Mouse (Mus musculus) heart, postnatal 0 days (tissue): ENCODE measurements around the gene Ero1lb. TPM values are rescaled to one million over a fixed set of nuclear protein-coding genes. Genes with fewer than 3 reads are reported as not detected.

Experiments used
- ATAC-seq: fragments of 200-750 bp; cut with Nextera tagmentation; 2 replicates; pipeline ENCODE4 v1.8.0; 2017; ENCODE audit warnings: low read depth, moderate number of reproducible peaks, moderate library complexity; ENCODE audit not compliant: insufficient read depth
- DNase-seq: peaks from one replicate; pipeline ENCODE4 v3.0.0-alpha.2; 2016; ENCODE audit warnings: low spot score
- H3K27ac ChIP-seq: fragments of 300-500 bp; sonication (generic); 2 replicates; pipeline ENCODE4 v1.5.1; 2014; ENCODE audit warnings: low read depth, mild to moderate bottlenecking
- H3K27me3 ChIP-seq: fragments of 300-500 bp; sonication (generic); 2 replicates; pipeline ENCODE4 v1.6.1; 2014; ENCODE audit warnings: low read length, mixed read lengths; ENCODE audit not compliant: control insufficient read depth, insufficient read depth
- H3K36me3 ChIP-seq: fragments of 300-500 bp; sonication (generic); replicated peaks from 2 replicates; pipeline ENCODE4 v1.6.1; 2014; ENCODE audit warnings: low read length, mixed read lengths; ENCODE audit not compliant: control insufficient read depth, insufficient read depth
- H3K4me1 ChIP-seq: fragments of 300-500 bp; sonication (generic); 2 replicates; pipeline ENCODE4 v1.6.1; 2014; ENCODE audit warnings: antibody characterized with exemption; ENCODE audit not compliant: control insufficient read depth, insufficient read depth
- H3K4me2 ChIP-seq: fragments of 300-500 bp; sonication (generic); 2 replicates; pipeline ENCODE4 v1.6.1; 2014; ENCODE audit warnings: low read depth, mild to moderate bottlenecking, low read length, moderate library complexity
- H3K4me3 ChIP-seq: fragments of 300-500 bp; sonication (generic); 2 replicates; pipeline ENCODE4 v1.5.1; 2014; ENCODE audit warnings: low read depth, low read length
- H3K9ac ChIP-seq: fragments of 300-500 bp; sonication (generic); replicated peaks from 2 replicates; pipeline ENCODE4 v1.6.1; 2014; ENCODE audit warnings: low read depth, low read length, mixed read lengths
- H3K9me3 ChIP-seq: fragments of 300-500 bp; sonication (generic); replicated peaks from 2 replicates; pipeline ENCODE4 v1.6.1; 2016; ENCODE audit warnings: low read length; ENCODE audit not compliant: control insufficient read depth
- CTCF ChIP-seq: IDR thresholded peaks from 2 replicates; pipeline ENCODE4 v1.5.1; 2016; ENCODE audit warnings: antibody characterized with exemption, control low read depth, low read depth
- EP300 ChIP-seq: IDR thresholded peaks from 2 replicates; pipeline ENCODE4 v1.6.1; 2016; ENCODE audit warnings: antibody characterized with exemption, low read depth
- WGBS: fragments of 180-500 bp; shearing (Covaris S2); extraction: QIAGEN DNeasy Blood & Tissue Kit; methylation state at CpG from one replicate; pipeline ENCODE4 v1.1.7; 2014; 5-methylcytosine and 5-hydroxymethylcytosine counted together
- polyA plus RNA-seq: library from polyadenylated mRNA; unstranded; fragments of >200 nt; fragmentation: Nextera tagmentation; extraction: Ambion mirVana; gene quantifications from 2 replicates; pipeline ENCODE4 v1.2.1, GENCODE M21; 2015
- total RNA-seq: library from RNA; depleted of rRNA; stranded (reverse); fragments of >200 nt; gene quantifications from 2 replicates; pipeline ENCODE4 v1.2.3, GENCODE M21; 2014; ENCODE audit warnings: low replicate concordance

Gene Ero1lb
- total and polyA plus RNA-seq, 2 experiments from 2014 or later, result 1.4 to 2.4 TPM

DNA sequence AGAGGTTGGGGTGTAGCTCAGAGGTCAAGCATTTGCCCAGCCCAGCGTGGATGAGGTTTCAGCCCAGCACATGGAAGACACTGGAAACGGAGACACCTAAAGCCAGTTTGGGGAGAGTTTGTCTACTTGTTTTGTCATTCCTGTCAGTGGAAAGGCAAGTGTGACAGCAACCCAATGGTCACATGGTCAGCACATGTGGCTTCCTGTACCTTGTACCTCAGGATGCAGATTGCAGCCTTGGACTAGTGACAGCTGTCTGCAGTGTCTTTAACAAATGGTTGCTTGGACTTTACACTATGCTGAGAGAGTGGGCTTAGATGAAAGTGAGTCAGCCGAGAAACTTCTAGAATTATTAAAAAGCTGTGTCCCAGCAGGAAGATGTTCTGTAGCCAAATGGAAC, 31.0 kb upstream of the Ero1lb start:
- Histone ChIP-seq H3K9me3 (no peaks in the 10 kb centered on the region), H3K4me1 (no peaks in the 10 kb centered on the region), H3K4me2 (no peak overlapping the region), H3K27ac (no peak overlapping the region), H3K9ac (no peak overlapping the region), H3K27me3 (no peaks in the 10 kb centered on the region), H3K36me3 (no peaks in the 10 kb centered on the region), H3K4me3 (no peak overlapping the region)
- DNase-seq (no peak), ATAC-seq (no peak)
- 74% methylated on average over 3 of the region's 3 CpGs for WGBS
- TF ChIP-seq CTCF, result no peak
- TF ChIP-seq EP300, result no peak

DNA sequence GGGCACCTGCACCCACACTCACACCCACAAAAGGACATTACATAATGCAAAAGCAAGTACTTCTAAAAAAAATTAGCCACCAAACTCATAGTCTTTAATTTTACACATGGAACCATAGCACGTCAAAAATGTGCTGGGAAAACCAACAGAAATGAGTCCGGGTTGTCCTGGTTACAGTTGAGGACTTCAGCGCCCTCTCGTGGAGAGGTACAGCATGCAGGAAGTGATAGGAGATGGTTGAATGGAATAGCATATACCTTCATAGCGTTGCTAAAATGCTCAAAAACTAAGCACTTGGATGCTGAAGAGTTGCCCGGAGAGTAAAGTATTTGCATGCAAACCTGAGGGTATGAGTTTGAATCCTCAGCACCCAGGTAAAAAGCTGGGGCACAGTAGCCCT, 27.7 kb upstream of the Ero1lb start:
- ATAC-seq, result no peak
- Histone ChIP-seq H3K4me3 (no peak overlapping the region), H3K27me3 (0 out of 2 replicates have a peak, but pooled peaks cover 9% of the 10 kb centered on the region), H3K4me1 (peaks cover 11% of the 10 kb centered on the region), H3K36me3 (no peaks in the 10 kb centered on the region), H3K4me2 (no peak overlapping the region), H3K9me3 (no peaks in the 10 kb centered on the region), H3K9ac (no peak overlapping the region), H3K27ac (no peak overlapping the region)
- 66% methylated on average over 6 of the region's 6 CpGs for WGBS
- no peak for DNase-seq
- TF ChIP-seq EP300, result no peak
- TF ChIP-seq CTCF, result peak; percentile 12; the same call in 1 of the 2 replicates

GRCm38 (mm10) chr13:12539716-12540115, 26.0 kb upstream of the Ero1lb start:
- no peak overlapping the region for H3K4me2 ChIP-seq
- 29% methylated on average over 11 of the region's 11 CpGs for WGBS

GRCm38 (mm10) chr13:12540119-12540518, 25.6 kb upstream of the Ero1lb start:
- ATAC-seq (no peak), DNase-seq (no peak)
- no peak overlapping the region for H3K9ac ChIP-seq
- peaks cover 11% of the 10 kb centered on the region for H3K4me1 ChIP-seq
- no peak overlapping the region for H3K4me2 ChIP-seq
- H3K9me3 ChIP-seq, result no peaks in the 10 kb centered on the region
- H3K4me3 ChIP-seq, result no peak overlapping the region
- no peak for TF ChIP-seq EP300
- TF ChIP-seq CTCF, result no peak
- 60% methylated on average over 13 of the region's 13 CpGs for WGBS
- H3K27me3 ChIP-seq, result 0 out of 2 replicates have a peak, but pooled peaks cover 9% of the 10 kb centered on the region
- no peak overlapping the region for H3K27ac ChIP-seq
- H3K36me3 ChIP-seq, result no peaks in the 10 kb centered on the region

More at GRCm38 (mm10) chr13:12539716-12540115, 26.0 kb upstream of the Ero1lb start:
- Histone ChIP-seq H3K27me3 (0 out of 2 replicates have a peak, but pooled peaks cover 9% of the 10 kb centered on the region), H3K27ac (no peak overlapping the region), H3K36me3 (no peaks in the 10 kb centered on the region), H3K9ac (no peak overlapping the region), H3K9me3 (no peaks in the 10 kb centered on the region), H3K4me1 (peaks cover 11% of the 10 kb centered on the region), H3K4me3 (no peak overlapping the region)
- no peak for ATAC-seq
- no peak for DNase-seq
- TF ChIP-seq CTCF, result no peak
- TF ChIP-seq EP300, result no peak

DNA sequence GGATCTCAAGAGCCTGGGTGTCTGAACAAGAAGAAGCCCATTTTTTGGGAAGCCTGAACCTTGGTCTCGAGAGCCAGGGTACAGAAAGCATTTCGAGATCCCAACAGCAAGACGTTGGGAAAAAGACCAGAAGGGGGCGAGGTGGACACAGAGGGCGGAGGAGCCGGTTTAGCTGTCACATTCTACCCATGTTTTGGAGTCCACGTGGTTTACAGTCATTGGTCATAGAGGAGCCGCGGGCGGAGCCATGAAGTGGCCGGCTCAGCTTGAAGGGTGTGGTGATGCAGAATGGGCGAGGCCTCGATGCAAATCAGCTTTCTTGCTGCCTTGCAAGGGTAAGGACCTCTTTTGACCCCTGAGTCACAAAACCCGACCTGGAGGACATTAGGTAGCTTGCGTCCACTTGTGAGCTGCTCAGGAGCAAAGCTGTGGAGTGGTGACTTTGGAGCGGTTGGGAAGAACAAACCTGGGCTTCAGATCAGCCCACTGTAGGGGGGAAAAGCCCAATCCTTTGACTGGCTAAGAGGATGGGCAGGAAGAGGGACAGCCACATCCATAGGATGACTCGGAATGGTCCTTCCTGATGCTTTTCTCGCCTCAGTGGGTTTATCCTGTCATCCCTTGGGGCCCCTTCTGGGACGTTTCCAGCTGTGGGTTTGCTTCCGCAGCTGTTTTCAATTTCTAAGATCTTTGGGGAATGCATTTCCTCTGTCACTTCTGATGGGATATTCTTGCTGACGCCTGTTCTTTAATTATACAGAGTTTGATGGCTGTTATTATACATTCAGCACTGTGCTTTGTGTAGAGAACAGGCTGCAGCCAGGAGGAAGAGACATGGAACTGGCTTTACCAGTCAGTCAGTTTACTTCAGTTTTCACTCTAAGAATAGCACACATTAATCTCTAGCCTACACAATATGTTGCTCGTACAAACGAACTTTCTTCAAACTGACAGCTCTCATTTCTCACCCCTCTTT, 23.4 kb upstream of the Ero1lb start:
- Histone ChIP-seq H3K4me3 (no peak overlapping the region), H3K36me3 (no peaks in the 10 kb centered on the region), H3K9ac (no peak overlapping the region), H3K27me3 (0 out of 2 replicates have a peak, but pooled peaks cover 9% of the 10 kb centered on the region), H3K9me3 (no peaks in the 10 kb centered on the region), H3K4me1 (peaks cover 11% of the 10 kb centered on the region), H3K27ac (no peak overlapping the region), H3K4me2 (peak overlapping the region; percentile 49)
- DNase-seq (peak; percentile 64), ATAC-seq (peak; percentile 92)
- TF ChIP-seq EP300, result no peak
- peak; percentile 43 for TF ChIP-seq CTCF
- WGBS, result 8% methylated on average over 23 of the region's 23 CpGs
